Mouse (Mus musculus) CH12F3 (cell line): ENCODE measurements around the gene Tmem41a.
"Not testable (repeated sequence)": the region's sequence is repeated elsewhere in the genome, so short reads cannot be mapped to it uniquely, and the experiment has no call there.

Experiments
- in situ Hi-C: fragments of 300-500 bp; cut with MboI; formaldehyde crosslinking; loops from 2 replicates; pipeline ENCODE4 v1.14.3; 2020; ENCODE audit warnings: low sequenced_read_pairs

Gene Tmem41a

GRCm38 (mm10) chr16:21946761-21947715, at the start of gene Tmem41a:
TSS of gene Tmem41a (minus strand) at chr16:21947552.
- in situ Hi-C loops, result no loop called here

- in situ Hi-C loops, result no loop called here
Measured at GRCm38 (mm10) chr16:21996402-21996801, 49.0 kb upstream of the Tmem41a start.

- in situ Hi-C loops, result no loop called here
Measured at GRCm38 (mm10) chr16:21995304-21995703, 48.0 kb upstream of the Tmem41a start, which contains the start of gene Liph. TSS of gene Liph (minus strand) at chr16:21995663.

GRCm38 (mm10) chr16:21991774-21992173, 44.4 kb upstream of the Tmem41a start:
- in situ Hi-C loops, result no loop called here

- in situ Hi-C loops, result not testable (repeated sequence)
Measured at GRCm38 (mm10) chr16:21990893-21991292, 43.5 kb upstream of the Tmem41a start.

- in situ Hi-C loops, result no loop called here
Measured at GRCm38 (mm10) chr16:21987956-21988355, 40.6 kb upstream of the Tmem41a start.

- in situ Hi-C loops, result no loop called here
Measured at GRCm38 (mm10) chr16:21986191-21986590, 38.8 kb upstream of the Tmem41a start.

GRCm38 (mm10) chr16:21984091-21984490, 36.7 kb upstream of the Tmem41a start:
- in situ Hi-C loops, result no loop called here

GRCm38 (mm10) chr16:21983581-21983980, 36.2 kb upstream of the Tmem41a start:
- in situ Hi-C loops, result no loop called here

- in situ Hi-C loops, result no loop called here
Measured at GRCm38 (mm10) chr16:21983146-21983545, 35.8 kb upstream of the Tmem41a start.

- in situ Hi-C loops, result no loop called here
Measured at GRCm38 (mm10) chr16:21977347-21977746, 30.0 kb upstream of the Tmem41a start.

- in situ Hi-C loops, result no loop called here
Measured at GRCm38 (mm10) chr16:21976203-21976602, 28.9 kb upstream of the Tmem41a start.

- in situ Hi-C loops, result no loop called here
Measured at GRCm38 (mm10) chr16:21971446-21971845, 24.1 kb upstream of the Tmem41a start.

GRCm38 (mm10) chr16:21970536-21970935, 23.2 kb upstream of the Tmem41a start:
- in situ Hi-C loops, result no loop called here

- in situ Hi-C loops, result no loop called here
Measured at GRCm38 (mm10) chr16:21969874-21970273, 22.5 kb upstream of the Tmem41a start.

- in situ Hi-C loops, result no loop called here
Measured at GRCm38 (mm10) chr16:21965576-21965975, 18.2 kb upstream of the Tmem41a start.

- in situ Hi-C loops, result no loop called here
Measured at GRCm38 (mm10) chr16:21955591-21955990, 8.2 kb upstream of the Tmem41a start.

GRCm38 (mm10) chr16:21928471-21928870, 18.9 kb downstream of the Tmem41a start:
- in situ Hi-C loops, result no loop called here

GRCm38 (mm10) chr16:21916681-21917080, 30.7 kb downstream of the Tmem41a start:
- in situ Hi-C loops, result no loop called here

GRCm38 (mm10) chr16:21913347-21913746, 34.0 kb downstream of the Tmem41a start:
- in situ Hi-C loops, result no loop called here

- in situ Hi-C loops, result not testable (repeated sequence)
Measured at GRCm38 (mm10) chr16:21908906-21909305, 38.4 kb downstream of the Tmem41a start.

GRCm38 (mm10) chr16:21906902-21907301, 40.5 kb downstream of the Tmem41a start:
- in situ Hi-C loops, result no loop called here
